Mouse (Mus musculus) layer of hippocampus, adult 18-20 months (tissue): ENCODE measurements around the gene Bcas3. TPM values are rescaled to one million over a fixed set of nuclear protein-coding genes. Genes with fewer than 3 reads are reported as not detected.

Experiments used
- DNase-seq, 2 experiments: peaks; one replicate each; pipeline ENCODE4 v3.0.0; 2022; ENCODE audit warnings: low spot score in 2 of 2
- total RNA-seq, 2 experiments: library from RNA; stranded (reverse); gene quantifications; 2 replicates each; pipeline ENCODE4 v1.2.3; 2021

The Bcas3 gene
- total RNA-seq, 2 experiments from 2014 or later = 70.0 to 78.5 TPM

GRCm38 (mm10) chr11:85777950-85778349 lies 425.0 kb downstream of the Bcas3 start:
- no peak for DNase-seq

GRCm38 (mm10) chr11:85780303-85780702 lies 427.3 kb downstream of the Bcas3 start:
- no peak for DNase-seq

GRCm38 (mm10) chr11:85786113-85786718 lies 433.2 kb downstream of the Bcas3 start:
- peak in 1 of 2 experiments; percentile 28 for DNase-seq

- no peak for DNase-seq
Measured at GRCm38 (mm10) chr11:85789750-85790149, 436.8 kb downstream of the Bcas3 start.

GRCm38 (mm10) chr11:85790267-85790666 lies 437.3 kb downstream of the Bcas3 start:
- DNase-seq = no peak

GRCm38 (mm10) chr11:85791212-85791611 lies 438.2 kb downstream of the Bcas3 start:
- no peak for DNase-seq

- no peak for DNase-seq
Measured at GRCm38 (mm10) chr11:85792534-85793215, 439.7 kb downstream of the Bcas3 start.

GRCm38 (mm10) chr11:85799456-85799855 lies 446.5 kb downstream of the Bcas3 start:
- DNase-seq = no peak

GRCm38 (mm10) chr11:85799856-85800255 lies 446.9 kb downstream of the Bcas3 start:
- no peak for DNase-seq

- DNase-seq = no peak
Measured at GRCm38 (mm10) chr11:85800380-85800779, 447.4 kb downstream of the Bcas3 start.

- DNase-seq = no peak
Measured at GRCm38 (mm10) chr11:85804048-85804447, 451.1 kb downstream of the Bcas3 start.

- DNase-seq = no peak
Measured at GRCm38 (mm10) chr11:85805779-85806178, 452.8 kb downstream of the Bcas3 start.

- DNase-seq = no peak
Measured at GRCm38 (mm10) chr11:85807353-85807752, 454.4 kb downstream of the Bcas3 start.

- DNase-seq = no peak
Measured at GRCm38 (mm10) chr11:85811229-85811628, 458.3 kb downstream of the Bcas3 start.

GRCm38 (mm10) chr11:85811676-85812075 lies 458.7 kb downstream of the Bcas3 start:
- DNase-seq = no peak

- no peak for DNase-seq
Measured at GRCm38 (mm10) chr11:85812201-85812966, 459.4 kb downstream of the Bcas3 start.

GRCm38 (mm10) chr11:85814678-85815077 lies 461.7 kb downstream of the Bcas3 start:
- no peak for DNase-seq

- no peak for DNase-seq
Measured at GRCm38 (mm10) chr11:85816471-85816870, 463.5 kb downstream of the Bcas3 start.

- DNase-seq = no peak
Measured at GRCm38 (mm10) chr11:85818401-85818800, 465.4 kb downstream of the Bcas3 start.

GRCm38 (mm10) chr11:85820959-85821358 lies 468.0 kb downstream of the Bcas3 start:
- DNase-seq = no peak

- no peak for DNase-seq
Measured at GRCm38 (mm10) chr11:85821659-85822058, 468.7 kb downstream of the Bcas3 start.

GRCm38 (mm10) chr11:85823181-85823580 lies 470.2 kb downstream of the Bcas3 start:
- peak in 1 of 2 experiments; percentile 64 for DNase-seq
